Mouse (Mus musculus) limb, embryonic 10.5 days (tissue): ENCODE data around the gene Foxj3. TPM values are rescaled to one million over a fixed set of nuclear protein-coding genes. Genes with fewer than 3 reads are reported as not detected.
"Not testable (repeated sequence)": the region's sequence is repeated elsewhere in the genome, so short reads cannot be mapped to it uniquely, and the experiment has no call there.

Experiments
- DNase-seq: peaks from one replicate; pipeline ENCODE4 v3.0.0-alpha.2; 2017; ENCODE audit warnings: low spot score
- H3K27ac ChIP-seq: fragments of 300-500 bp; sonication (generic); 2 replicates; pipeline ENCODE4 v1.5.1; 2016; ENCODE audit warnings: mild to moderate bottlenecking
- H3K27me3 ChIP-seq: fragments of 300-500 bp; sonication (generic); 2 replicates; pipeline ENCODE4 v1.6.1; 2016; ENCODE audit warnings: low read depth, mild to moderate bottlenecking; ENCODE audit not compliant: poor library complexity, severe bottlenecking
- H3K36me3 ChIP-seq: fragments of 300-500 bp; sonication (generic); 2 replicates; pipeline ENCODE4 v1.6.1; 2016; ENCODE audit warnings: mild to moderate bottlenecking, moderate library complexity
- H3K4me1 ChIP-seq: fragments of 300-500 bp; sonication (generic); 2 replicates; pipeline ENCODE4 v1.6.1; 2016
- H3K4me3 ChIP-seq: fragments of 300-500 bp; sonication (generic); 2 replicates; pipeline ENCODE4 v1.5.1; 2016; ENCODE audit warnings: mild to moderate bottlenecking, moderate library complexity
- H3K9me3 ChIP-seq: fragments of 300-500 bp; sonication (generic); replicated peaks from 2 replicates; pipeline ENCODE4 v1.6.1; 2016; ENCODE audit warnings: mild to moderate bottlenecking
- WGBS: fragments of 180-500 bp; shearing (Covaris S2); methylation state at CpG from one replicate; pipeline ENCODE4 v1.1.7; 2016; 5-methylcytosine and 5-hydroxymethylcytosine counted together
- polyA plus RNA-seq: library from polyadenylated mRNA; unstranded; fragments of >200 nt; fragmentation: Nextera tagmentation; extraction: Ambion mirVana; gene quantifications from 2 replicates; pipeline ENCODE4 v1.2.1, GENCODE M21; 2016

The Foxj3 gene
- polyA plus RNA-seq: 22.0 and 25.2 TPM in 2 replicates

- not testable (repeated sequence) for H3K9me3 ChIP-seq, H3K36me3 ChIP-seq, DNase-seq, H3K27me3 ChIP-seq, H3K27ac ChIP-seq, H3K4me3 ChIP-seq
- H3K4me1 ChIP-seq: peaks cover 15% of the 10 kb centered on the region
- WGBS: 92% methylated on average over 4 of the region's 4 CpGs
Measured at GRCm38 (mm10) chr4:119536615-119537014, at the start of gene Foxj3. Gene Foxj3, plus strand, starts transcription at chr4:119537004.

DNA sequence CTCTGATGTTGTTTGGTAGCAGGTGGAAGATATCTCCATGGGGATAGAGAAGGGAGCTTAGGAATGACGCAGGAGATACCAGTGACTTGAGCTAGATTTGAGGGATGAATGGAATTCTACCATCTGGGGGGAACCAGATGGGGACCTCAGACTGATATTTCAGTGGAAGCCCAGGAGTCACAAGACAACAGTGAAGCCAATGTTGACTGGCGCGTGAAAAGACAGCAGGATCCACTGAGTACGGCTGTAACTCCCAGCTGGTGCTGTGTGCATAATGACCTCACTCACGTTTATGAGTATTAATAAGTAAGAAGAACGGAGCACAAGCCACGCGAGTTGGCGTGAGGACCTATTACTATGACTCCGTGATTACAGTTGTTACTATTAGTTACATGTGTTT, 47.1 kb upstream of the Foxj3 start:
- no peak for DNase-seq
- H3K36me3 ChIP-seq: no peaks in the 10 kb centered on the region
- 93% methylated on average over 10 of the region's 10 CpGs for WGBS
- no peak overlapping the region for H3K27ac ChIP-seq
- no peaks in the 10 kb centered on the region for H3K9me3 ChIP-seq
- no peak overlapping the region for H3K4me3 ChIP-seq
- peaks cover 40% of the 10 kb centered on the region for H3K27me3 ChIP-seq
- H3K4me1 ChIP-seq: peaks cover 11% of the 10 kb centered on the region

- Histone ChIP-seq H3K4me3 (no peak overlapping the region), H3K27me3 (peaks cover 40% of the 10 kb centered on the region), H3K27ac (no peak overlapping the region), H3K4me1 (peaks cover 11% of the 10 kb centered on the region), H3K36me3 (no peaks in the 10 kb centered on the region), H3K9me3 (no peaks in the 10 kb centered on the region)
- peak; percentile 42 for DNase-seq
- WGBS: 81% methylated on average over 3 of the region's 3 CpGs
Measured at GRCm38 (mm10) chr4:119490806-119491205, 46.0 kb upstream of the Foxj3 start.

GRCm38 (mm10) chr4:119492291-119492932, 44.4 kb upstream of the Foxj3 start, which contains the start of gene Rimkla:
Gene Rimkla, minus strand, starts transcription at chr4:119492628.
- Histone ChIP-seq H3K9me3 (no peaks in the 10 kb centered on the region), H3K36me3 (no peaks in the 10 kb centered on the region), H3K27ac (peak within 1 kb of the TSS; percentile 74), H3K27me3 (peaks cover 40% of the 10 kb centered on the region), H3K4me3 (peak within 1 kb of the TSS; percentile 69), H3K4me1 (peaks cover 11% of the 10 kb centered on the region)
- 1% methylated on average over 77 of the region's 77 CpGs for WGBS
- peak; percentile 85 for DNase-seq

GRCm38 (mm10) chr4:119492933-119493327, 43.9 kb upstream of the Foxj3 start:
- peaks cover 11% of the 10 kb centered on the region for H3K4me1 ChIP-seq
- H3K9me3 ChIP-seq: no peaks in the 10 kb centered on the region
- H3K36me3 ChIP-seq: no peaks in the 10 kb centered on the region
- no peak overlapping the region for H3K27ac ChIP-seq
- H3K27me3 ChIP-seq: peaks cover 44% of the 10 kb centered on the region
- WGBS: 38% methylated on average over 10 of the region's 10 CpGs
- H3K4me3 ChIP-seq: peak overlapping the region; percentile 69
- DNase-seq: no peak

DNA sequence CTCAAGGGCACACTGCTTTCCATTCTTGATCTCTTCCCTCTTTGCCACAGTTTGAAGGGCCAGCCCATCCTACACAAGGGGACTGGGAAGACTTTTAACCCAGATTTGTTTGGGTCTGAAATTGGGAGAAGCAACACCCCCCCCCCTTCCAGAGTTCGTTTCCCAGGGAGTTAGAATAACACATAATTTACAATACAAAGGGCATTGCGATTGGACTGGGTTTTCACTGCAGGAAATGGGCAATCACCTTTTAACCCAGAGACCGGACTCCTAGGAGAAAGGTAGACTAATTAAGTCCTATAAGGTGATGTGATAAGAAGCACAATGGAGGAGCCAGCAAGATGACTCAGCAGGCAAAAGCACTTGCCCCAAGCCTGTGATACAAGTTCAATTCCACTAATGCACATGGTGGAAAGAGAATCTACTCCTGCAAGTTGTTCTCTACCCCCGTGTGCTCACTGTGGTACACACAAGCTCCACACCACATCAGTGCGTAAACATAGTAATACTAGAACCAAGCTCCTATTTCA, 38.4 kb upstream of the Foxj3 start:
- 70% methylated on average over 5 of the region's 5 CpGs for WGBS
- Histone ChIP-seq H3K4me1 (no peaks in the 10 kb centered on the region), H3K9me3 (no peaks in the 10 kb centered on the region), H3K27me3 (peaks cover 16% of the 10 kb centered on the region), H3K4me3 (no peak overlapping the region), H3K27ac (no peak overlapping the region), H3K36me3 (no peaks in the 10 kb centered on the region)
- DNase-seq: no peak

DNA sequence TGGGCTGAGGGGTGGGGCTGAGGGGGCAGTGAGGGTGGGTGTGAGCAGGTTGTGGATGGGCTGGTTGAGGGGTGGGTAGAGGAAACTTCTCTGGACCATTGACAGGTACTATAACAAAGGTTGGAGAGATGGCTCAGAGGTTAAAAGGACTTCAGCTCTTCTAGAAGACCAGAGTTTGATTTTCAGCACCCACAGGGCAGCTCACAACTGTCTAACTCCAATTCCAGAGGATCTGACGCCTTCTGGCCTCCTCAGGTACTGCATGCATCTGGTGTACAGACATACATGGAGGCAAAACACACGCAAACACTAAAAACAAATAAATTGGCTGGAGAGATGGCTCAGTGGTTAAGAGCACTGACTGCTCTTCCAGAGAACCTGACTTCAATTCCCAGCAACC, 25.2 kb upstream of the Foxj3 start:
- Histone ChIP-seq H3K9me3 (no peaks in the 10 kb centered on the region), H3K27ac (no peak overlapping the region)
- WGBS: 73% methylated on average over 2 of the region's 2 CpGs

GRCm38 (mm10) chr4:119512731-119513141, 24.1 kb upstream of the Foxj3 start:
- Histone ChIP-seq H3K4me1 (no peaks in the 10 kb centered on the region), H3K9me3 (no peaks in the 10 kb centered on the region), H3K27ac (no peak overlapping the region), H3K27me3 (no peaks in the 10 kb centered on the region), H3K4me3 (no peak overlapping the region), H3K36me3 (no peaks in the 10 kb centered on the region)
- WGBS: 75% methylated on average over 3 of the region's 3 CpGs
- DNase-seq: no peak

More for the DNA sequence above, 25.2 kb upstream of the Foxj3 start:
- H3K4me3 ChIP-seq: no peak overlapping the region
- no peaks in the 10 kb centered on the region for H3K4me1 ChIP-seq
- DNase-seq: no peak
- H3K27me3 ChIP-seq: no peaks in the 10 kb centered on the region
- H3K36me3 ChIP-seq: no peaks in the 10 kb centered on the region

GRCm38 (mm10) chr4:119523575-119523974, 13.2 kb upstream of the Foxj3 start:
- no peak for DNase-seq
- WGBS: 89% methylated on average over 4 of the region's 4 CpGs
- H3K27ac ChIP-seq: no peak overlapping the region
- no peaks in the 10 kb centered on the region for H3K36me3 ChIP-seq
- no peak overlapping the region for H3K4me3 ChIP-seq
- H3K4me1 ChIP-seq: no peaks in the 10 kb centered on the region
- no peaks in the 10 kb centered on the region for H3K27me3 ChIP-seq
- no peaks in the 10 kb centered on the region for H3K9me3 ChIP-seq

GRCm38 (mm10) chr4:119524010-119524409, 12.8 kb upstream of the Foxj3 start:
- WGBS: 87% methylated on average over 1 of the region's 1 CpGs
- H3K36me3 ChIP-seq: no peaks in the 10 kb centered on the region
- H3K27ac ChIP-seq: no peak overlapping the region
- no peaks in the 10 kb centered on the region for H3K9me3 ChIP-seq
- no peaks in the 10 kb centered on the region for H3K27me3 ChIP-seq
- DNase-seq: no peak
- H3K4me1 ChIP-seq: no peaks in the 10 kb centered on the region
- no peak overlapping the region for H3K4me3 ChIP-seq

DNA sequence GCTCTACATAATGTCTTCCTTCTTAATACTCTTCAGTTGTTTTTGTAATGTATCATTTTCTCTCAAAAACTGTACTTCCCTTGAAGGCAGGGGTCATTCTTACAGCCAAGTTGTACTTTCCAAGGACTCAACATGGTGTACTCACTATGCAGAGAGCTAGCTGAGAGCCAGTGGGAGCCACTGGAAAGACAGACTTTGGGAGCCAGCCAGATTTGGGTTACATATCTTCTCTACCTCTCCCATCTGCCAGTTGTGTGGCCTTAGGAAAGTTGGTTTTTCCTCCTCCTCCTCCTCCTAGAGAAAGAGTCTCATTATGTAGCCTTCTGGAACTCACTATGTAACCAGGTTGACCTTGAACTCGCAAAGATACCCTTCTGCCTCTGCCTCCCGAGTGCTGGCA, 12.3 kb upstream of the Foxj3 start:
- H3K4me3 ChIP-seq: no peak overlapping the region
- H3K27ac ChIP-seq: no peak overlapping the region
- no peaks in the 10 kb centered on the region for H3K27me3 ChIP-seq
- WGBS: 93% methylated on average over 2 of the region's 2 CpGs
- H3K9me3 ChIP-seq: no peaks in the 10 kb centered on the region
- no peak for DNase-seq
- no peaks in the 10 kb centered on the region for H3K36me3 ChIP-seq
- H3K4me1 ChIP-seq: no peaks in the 10 kb centered on the region

GRCm38 (mm10) chr4:119526329-119526845, 10.4 kb upstream of the Foxj3 start:
- Histone ChIP-seq H3K27me3 (no peaks in the 10 kb centered on the region), H3K4me1 (no peaks in the 10 kb centered on the region), H3K27ac (no peak overlapping the region), H3K9me3 (no peaks in the 10 kb centered on the region), H3K4me3 (no peak overlapping the region), H3K36me3 (no peaks in the 10 kb centered on the region)
- DNase-seq: no peak

DNA sequence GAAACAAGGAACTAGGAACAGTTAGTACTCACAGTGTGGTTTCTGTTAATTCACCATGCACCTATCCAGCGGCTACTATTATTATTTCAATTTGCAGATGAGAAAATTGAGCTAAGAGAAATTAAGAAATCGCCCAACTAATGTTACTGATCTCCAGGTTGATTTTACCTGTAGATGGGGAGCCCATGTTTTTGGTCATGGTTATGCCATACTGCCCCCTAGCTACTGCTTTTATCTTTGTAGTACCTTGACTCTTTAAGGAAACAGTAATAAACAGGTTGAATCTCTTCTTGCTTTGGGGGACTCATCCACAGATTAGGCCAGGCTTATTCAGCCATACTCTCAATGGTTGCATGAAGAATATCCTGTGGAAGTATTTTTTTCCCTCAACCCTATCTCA, 5.0 kb upstream of the Foxj3 start:
- Histone ChIP-seq H3K36me3 (no peaks in the 10 kb centered on the region), H3K27ac (no peak overlapping the region), H3K27me3 (no peaks in the 10 kb centered on the region), H3K4me3 (no peak overlapping the region), H3K9me3 (no peaks in the 10 kb centered on the region), H3K4me1 (no peaks in the 10 kb centered on the region)
- no peak for DNase-seq
- WGBS: 69% methylated on average over 2 of the region's 2 CpGs
